Mouse (Mus musculus): ENCODE measurements at regions not wholly inside any gene's neighbourhood (a gene's known extent, or its start where the extent isn't known, plus 50 kb on each side); places are given as distances from the start of the nearest gene placed in this dataset.
"Not testable (repeated sequence)": the region's sequence is repeated elsewhere in the genome, so short reads cannot be mapped to it uniquely, and the experiment has no call there.

- H3K4me2 ChIP-seq (ENCODE audit: low read length) = no peak overlapping the region
- no peaks in the 10 kb centered on the region for H3K36me3 ChIP-seq (ENCODE audit: control insufficient read depth, insufficient read depth, low read length)
- no peak overlapping the region for H3K9ac ChIP-seq (ENCODE audit: low read length)
- ATAC-seq (replicated peaks; ENCODE audit: low FRiP score, low TSS enrichment, low read depth) = no peak
- H3K27ac ChIP-seq (ENCODE audit: low read depth) = no peak overlapping the region
- WGBS = 54% methylated on average over 4 of the region's 4 CpGs
- no peaks in the 10 kb centered on the region; the same call in 1 of the 2 replicates for H3K4me1 ChIP-seq (replicated peaks; ENCODE audit: control insufficient read depth, insufficient read depth, low read length)
- no peak for DNase-seq (ENCODE audit: low spot score)
- H3K4me3 ChIP-seq (ENCODE audit: low read depth, low read length) = no peak overlapping the region
- H3K9me3 ChIP-seq (ENCODE audit: control insufficient read depth, low read length) = no peaks in the 10 kb centered on the region
- H3K27me3 ChIP-seq (replicated peaks; ENCODE audit: control insufficient read depth, insufficient read depth, low read length) = no peaks in the 10 kb centered on the region
Observed at GRCm38 (mm10) chr16:58137728-58138279, 270.4 kb upstream of the Dcbld2 start.

GRCm38 (mm10) chr16:58146479-58146878, 261.8 kb upstream of the Dcbld2 start:
- Histone ChIP-seq H3K9ac (ENCODE audit: low read length) (no peak overlapping the region), H3K9me3 (ENCODE audit: control insufficient read depth, low read length) (no peaks in the 10 kb centered on the region), H3K4me3 (ENCODE audit: low read depth, low read length) (no peak overlapping the region), H3K27me3 (replicated peaks; ENCODE audit: control insufficient read depth, insufficient read depth, low read length) (no peaks in the 10 kb centered on the region), H3K4me2 (ENCODE audit: low read length) (no peak overlapping the region), H3K36me3 (ENCODE audit: control insufficient read depth, insufficient read depth, low read length) (no peaks in the 10 kb centered on the region), H3K4me1 (replicated peaks; ENCODE audit: control insufficient read depth, insufficient read depth, low read length) (no peaks in the 10 kb centered on the region), H3K27ac (ENCODE audit: low read depth) (no peak overlapping the region)
- ATAC-seq (replicated peaks; ENCODE audit: low FRiP score, low TSS enrichment, low read depth) (no peak), DNase-seq (ENCODE audit: low spot score) (no peak)
- WGBS = 35% methylated on average over 6 of the region's 6 CpGs

- ATAC-seq (replicated peaks; ENCODE audit: low FRiP score, low TSS enrichment, low read depth) = no peak
- 44% methylated on average over 4 of the region's 4 CpGs for WGBS
Observed at GRCm38 (mm10) chr16:58155538-58155937, 252.7 kb upstream of the Dcbld2 start.

GRCm38 (mm10) chr16:58178744-58179401, 229.4 kb upstream of the Dcbld2 start:
- H3K9me3 ChIP-seq (ENCODE audit: control insufficient read depth, low read length) = no peaks in the 10 kb centered on the region
- H3K4me2 ChIP-seq (ENCODE audit: low read length) = no peak overlapping the region
- H3K9ac ChIP-seq (ENCODE audit: low read length) = no peak overlapping the region
- 31% methylated on average over 5 of the region's 5 CpGs for WGBS
- H3K27ac ChIP-seq (ENCODE audit: low read depth) = no peak overlapping the region
- no peak for DNase-seq (ENCODE audit: low spot score)
- no peaks in the 10 kb centered on the region for H3K36me3 ChIP-seq (ENCODE audit: control insufficient read depth, insufficient read depth, low read length)
- ATAC-seq (replicated peaks; ENCODE audit: low FRiP score, low TSS enrichment, low read depth) = no peak
- no peaks in the 10 kb centered on the region for H3K27me3 ChIP-seq (replicated peaks; ENCODE audit: control insufficient read depth, insufficient read depth, low read length)
- H3K4me3 ChIP-seq (ENCODE audit: low read depth, low read length) = no peak overlapping the region
- H3K4me1 ChIP-seq (replicated peaks; ENCODE audit: control insufficient read depth, insufficient read depth, low read length) = no peaks in the 10 kb centered on the region; the same call in 1 of the 2 replicates

More at GRCm38 (mm10) chr16:58155538-58155937, 252.7 kb upstream of the Dcbld2 start:
- no peak overlapping the region for H3K9ac ChIP-seq (ENCODE audit: low read length)
- H3K27ac ChIP-seq (ENCODE audit: low read depth) = no peak overlapping the region
- H3K27me3 ChIP-seq (replicated peaks; ENCODE audit: control insufficient read depth, insufficient read depth, low read length) = no peaks in the 10 kb centered on the region
- H3K9me3 ChIP-seq (ENCODE audit: control insufficient read depth, low read length) = no peaks in the 10 kb centered on the region
- DNase-seq (ENCODE audit: low spot score) = no peak
- H3K4me1 ChIP-seq (replicated peaks; ENCODE audit: control insufficient read depth, insufficient read depth, low read length) = no peaks in the 10 kb centered on the region
- no peaks in the 10 kb centered on the region for H3K36me3 ChIP-seq (ENCODE audit: control insufficient read depth, insufficient read depth, low read length)
- no peak overlapping the region for H3K4me2 ChIP-seq (ENCODE audit: low read length)
- no peak overlapping the region for H3K4me3 ChIP-seq (ENCODE audit: low read depth, low read length)

GRCm38 (mm10) chr16:58179981-58180380, 228.3 kb upstream of the Dcbld2 start:
- ATAC-seq (replicated peaks; ENCODE audit: low FRiP score, low TSS enrichment, low read depth); H3K4me3 ChIP-seq (ENCODE audit: low read depth, low read length); H3K4me1 ChIP-seq (replicated peaks; ENCODE audit: control insufficient read depth, insufficient read depth, low read length); H3K9me3 ChIP-seq (ENCODE audit: control insufficient read depth, low read length); H3K27me3 ChIP-seq (replicated peaks; ENCODE audit: control insufficient read depth, insufficient read depth, low read length); H3K27ac ChIP-seq (ENCODE audit: low read depth); DNase-seq (ENCODE audit: low spot score); H3K4me2 ChIP-seq (ENCODE audit: low read length); H3K36me3 ChIP-seq (ENCODE audit: control insufficient read depth, insufficient read depth, low read length); H3K9ac ChIP-seq (ENCODE audit: low read length): not testable (repeated sequence)

GRCm38 (mm10) chr16:58194619-58195497, 213.4 kb upstream of the Dcbld2 start:
- Histone ChIP-seq H3K27ac (ENCODE audit: low read depth) (no peak overlapping the region), H3K9me3 (ENCODE audit: control insufficient read depth, low read length) (no peaks in the 10 kb centered on the region), H3K36me3 (ENCODE audit: control insufficient read depth, insufficient read depth, low read length) (no peaks in the 10 kb centered on the region), H3K9ac (ENCODE audit: low read length) (no peak overlapping the region), H3K27me3 (replicated peaks; ENCODE audit: control insufficient read depth, insufficient read depth, low read length) (no peaks in the 10 kb centered on the region), H3K4me1 (replicated peaks; ENCODE audit: control insufficient read depth, insufficient read depth, low read length) (peaks cover 5% of the 10 kb centered on the region; the same call in 1 of the 2 replicates), H3K4me3 (ENCODE audit: low read depth, low read length) (no peak overlapping the region), H3K4me2 (ENCODE audit: low read length) (no peak overlapping the region)
- 0 out of 2 replicates have a peak, but pooled peaks have one; percentile 62 for ATAC-seq (replicated peaks; ENCODE audit: low FRiP score, low TSS enrichment, low read depth)
- DNase-seq (ENCODE audit: low spot score) = no peak
- WGBS = 36% methylated on average over 5 of the region's 5 CpGs

- WGBS = 55% methylated on average over 2 of the region's 2 CpGs
- Histone ChIP-seq H3K4me2 (ENCODE audit: low read length) (no peak overlapping the region), H3K4me3 (ENCODE audit: low read depth, low read length) (no peak overlapping the region), H3K4me1 (replicated peaks; ENCODE audit: control insufficient read depth, insufficient read depth, low read length) (no peaks in the 10 kb centered on the region), H3K27ac (ENCODE audit: low read depth) (no peak overlapping the region), H3K27me3 (replicated peaks; ENCODE audit: control insufficient read depth, insufficient read depth, low read length) (no peaks in the 10 kb centered on the region), H3K36me3 (ENCODE audit: control insufficient read depth, insufficient read depth, low read length) (no peaks in the 10 kb centered on the region), H3K9ac (ENCODE audit: low read length) (no peak overlapping the region), H3K9me3 (ENCODE audit: control insufficient read depth, low read length) (no peaks in the 10 kb centered on the region)
- DNase-seq (ENCODE audit: low spot score) = no peak
- no peak for ATAC-seq (replicated peaks; ENCODE audit: low FRiP score, low TSS enrichment, low read depth)
Observed at GRCm38 (mm10) chr16:58211872-58212271, 196.4 kb upstream of the Dcbld2 start.

GRCm38 (mm10) chr16:58234686-58235085, 173.6 kb upstream of the Dcbld2 start:
- ATAC-seq (replicated peaks; ENCODE audit: low FRiP score, low TSS enrichment, low read depth) = no peak
- Histone ChIP-seq H3K9me3 (ENCODE audit: control insufficient read depth, low read length) (no peaks in the 10 kb centered on the region), H3K4me1 (replicated peaks; ENCODE audit: control insufficient read depth, insufficient read depth, low read length) (no peaks in the 10 kb centered on the region), H3K36me3 (ENCODE audit: control insufficient read depth, insufficient read depth, low read length) (no peaks in the 10 kb centered on the region), H3K27me3 (replicated peaks; ENCODE audit: control insufficient read depth, insufficient read depth, low read length) (no peaks in the 10 kb centered on the region), H3K4me3 (ENCODE audit: low read depth, low read length) (no peak overlapping the region), H3K9ac (ENCODE audit: low read length) (no peak overlapping the region), H3K4me2 (ENCODE audit: low read length) (no peak overlapping the region), H3K27ac (ENCODE audit: low read depth) (no peak overlapping the region)
- no peak for DNase-seq (ENCODE audit: low spot score)

Measured in intestine, embryonic 14.5 days (tissue).